Mouse (Mus musculus): ENCODE measurements around the gene Sap30bp. TPM values are rescaled to one million over a fixed set of nuclear protein-coding genes. Genes with fewer than 3 reads are reported as not detected.
A peak's percentile ranks its signal among the peaks of the same experiment; 100 is the strongest.

Sap30bp gene
- 23.6 and 24.5 TPM in 2 replicates for polyA plus RNA-seq (2012; ENCODE audit: insufficient read depth, insufficient read length, missing spikeins)

DNA sequence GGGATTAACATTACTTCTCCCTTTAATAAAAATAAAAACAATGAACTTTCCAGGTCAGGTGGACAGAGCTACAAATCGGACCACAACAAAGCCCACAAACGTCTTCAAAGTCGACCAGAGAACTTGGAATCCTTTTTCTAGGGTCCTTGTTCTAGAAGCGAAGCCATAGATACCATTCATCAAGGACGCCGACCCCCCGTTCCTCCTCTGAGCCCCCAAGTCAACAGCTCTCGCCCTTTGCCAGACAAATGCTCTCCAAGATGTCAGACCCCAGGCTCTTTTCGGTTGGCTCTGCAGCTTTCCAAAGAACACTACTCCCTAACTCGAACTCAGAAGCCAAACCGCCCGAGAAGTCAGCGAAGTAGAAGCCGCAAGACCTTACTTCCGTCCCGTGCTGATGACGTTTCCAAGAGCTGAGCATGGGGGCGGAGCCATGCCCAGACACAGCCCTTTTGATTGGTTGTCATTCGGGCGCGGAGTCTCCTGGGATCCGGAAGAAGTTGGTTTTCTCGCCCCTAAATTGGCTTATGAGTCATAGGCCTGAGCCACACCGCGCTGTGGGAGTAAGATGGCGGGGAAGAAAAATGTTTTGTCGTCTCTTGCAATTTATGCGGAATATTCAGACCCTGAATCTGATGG lies at the start of gene Sap30bp, which contains the start of gene Recql5:
TSS of gene Sap30bp (plus strand) at position 175 of the 639 bp plus-strand sequence.
TSS of gene Recql5 (minus strand) at position 370 of the 639 bp plus-strand sequence.
- H3K4me3 ChIP-seq (ENCODE audit: insufficient read depth, low read length), result peak within 1 kb of the TSS; percentile 95
- peaks cover 22% of the 10 kb centered on the region for H3K4me1 ChIP-seq (ENCODE audit: control insufficient read depth, insufficient read depth, low read length)
- H3K27ac ChIP-seq (ENCODE audit: insufficient read depth, low read depth, low read length), result 0 out of 2 replicates have a peak within 1 kb of the TSS, but pooled peaks have one; percentile 18
- 0 out of 2 replicates have a peak, but pooled peaks have one; percentile 42 for TF ChIP-seq POLR2A (IDR thresholded peaks at IDR 0.05; ENCODE audit: borderline replicate concordance, low read depth, low read length)
- no peak for TF ChIP-seq CTCF (IDR thresholded peaks at IDR 0.05; ENCODE audit: low read depth, low read length)

DNA sequence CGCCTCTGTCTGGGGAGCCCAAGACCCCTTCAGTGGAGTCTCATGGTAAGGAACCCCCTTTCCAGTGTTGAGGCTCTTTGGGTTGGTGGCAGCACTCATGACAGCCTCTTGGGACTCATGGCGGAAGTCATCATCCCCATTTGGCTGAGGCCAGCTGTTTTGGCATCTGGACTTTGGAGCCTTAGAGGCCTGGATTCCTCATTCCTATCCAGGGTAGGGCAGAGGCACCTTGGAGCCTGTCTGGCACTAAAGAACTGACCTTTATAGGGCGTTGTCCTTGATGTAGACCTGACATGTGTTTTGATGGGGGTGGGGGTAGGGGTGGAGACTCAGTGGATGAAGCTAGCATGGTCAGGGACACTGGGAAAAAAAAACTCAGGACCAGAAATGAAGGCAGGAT lies 48.7 kb upstream of the Sap30bp start:
- TF ChIP-seq CTCF (IDR thresholded peaks at IDR 0.05; ENCODE audit: low read depth, low read length) (no peak), POLR2A (IDR thresholded peaks at IDR 0.05; ENCODE audit: borderline replicate concordance, low read depth, low read length) (no peak)
- no peak overlapping the region for H3K4me3 ChIP-seq (ENCODE audit: insufficient read depth, low read length)
- no peak overlapping the region for H3K27ac ChIP-seq (ENCODE audit: insufficient read depth, low read depth, low read length)
- no peaks in the 10 kb centered on the region for H3K4me1 ChIP-seq (ENCODE audit: control insufficient read depth, insufficient read depth, low read length)

DNA sequence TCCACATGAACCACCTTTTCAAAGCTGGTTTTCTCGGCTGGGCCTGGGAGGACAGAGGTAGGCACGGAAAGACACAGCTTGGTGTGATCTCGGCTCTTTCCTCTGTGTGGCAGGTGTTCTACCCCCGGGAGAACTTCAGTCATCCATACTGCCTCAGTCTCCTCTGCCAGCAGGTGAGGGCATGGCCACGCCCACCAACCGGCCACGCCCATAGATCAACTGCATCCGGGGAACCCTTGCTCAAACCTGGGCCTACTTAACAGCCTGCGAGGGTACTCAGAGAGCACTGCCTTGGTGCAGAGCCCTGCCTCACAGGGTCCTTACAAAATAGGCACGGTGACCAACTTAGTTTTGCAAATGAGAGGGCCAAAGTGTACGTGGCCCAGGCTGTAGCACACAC lies 47.8 kb upstream of the Sap30bp start:
- TF ChIP-seq POLR2A (IDR thresholded peaks at IDR 0.05; ENCODE audit: borderline replicate concordance, low read depth, low read length) (no peak), CTCF (IDR thresholded peaks at IDR 0.05; ENCODE audit: low read depth, low read length) (no peak)

DNA sequence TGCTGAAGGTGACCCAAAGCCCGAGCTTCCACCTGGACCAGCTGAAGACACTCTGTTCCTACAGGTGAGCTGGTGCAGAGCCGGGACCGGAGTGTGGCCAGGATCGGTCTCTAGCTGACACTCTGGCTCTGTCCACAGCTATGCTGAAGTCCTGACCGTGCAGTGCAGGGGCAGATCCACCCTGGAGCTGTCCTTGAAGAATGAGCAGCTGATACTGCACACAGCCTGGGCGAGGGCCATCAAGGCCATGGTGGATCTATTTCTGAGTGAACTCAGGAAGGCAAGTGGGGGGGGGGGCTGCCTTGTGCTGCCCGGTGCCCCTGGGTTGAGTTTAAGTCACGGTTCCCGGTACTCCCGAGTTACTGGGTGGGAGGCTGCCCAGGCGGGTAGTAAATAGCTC lies 46.6 kb upstream of the Sap30bp start:
- Histone ChIP-seq H3K4me3 (ENCODE audit: insufficient read depth, low read length) (no peak overlapping the region), H3K27ac (ENCODE audit: insufficient read depth, low read depth, low read length) (no peak overlapping the region), H3K4me1 (ENCODE audit: control insufficient read depth, insufficient read depth, low read length) (no peaks in the 10 kb centered on the region)
- TF ChIP-seq POLR2A (IDR thresholded peaks at IDR 0.05; ENCODE audit: borderline replicate concordance, low read depth, low read length) (no peak), CTCF (IDR thresholded peaks at IDR 0.05; ENCODE audit: low read depth, low read length) (no peak)

More for the DNA sequence above, 47.8 kb upstream of the Sap30bp start:
- Histone ChIP-seq H3K4me1 (ENCODE audit: control insufficient read depth, insufficient read depth, low read length) (no peaks in the 10 kb centered on the region), H3K4me3 (ENCODE audit: insufficient read depth, low read length) (no peak overlapping the region), H3K27ac (ENCODE audit: insufficient read depth, low read depth, low read length) (no peak overlapping the region)

DNA sequence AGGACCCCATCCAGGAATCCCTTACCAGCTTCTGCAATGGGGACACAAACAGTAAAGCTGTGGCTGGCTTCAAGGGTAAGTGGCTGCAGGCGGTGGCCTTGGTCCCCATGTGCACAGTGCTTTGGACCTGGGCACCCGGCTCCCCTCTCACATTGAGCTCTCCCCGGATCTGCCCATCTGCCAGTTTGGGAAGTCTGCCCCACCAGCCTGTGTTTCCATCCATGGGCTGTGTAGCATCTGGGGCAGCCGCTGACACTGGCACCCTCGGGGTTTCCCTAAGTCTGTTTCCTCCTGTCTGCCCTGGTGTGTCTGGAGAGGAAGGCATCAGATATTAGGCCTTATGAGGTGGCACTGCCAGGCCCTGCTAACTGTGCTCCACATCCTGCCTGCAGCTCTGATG lies 45.1 kb upstream of the Sap30bp start:
- no peak for TF ChIP-seq CTCF (IDR thresholded peaks at IDR 0.05; ENCODE audit: low read depth, low read length)
- TF ChIP-seq POLR2A (IDR thresholded peaks at IDR 0.05; ENCODE audit: borderline replicate concordance, low read depth, low read length), result no peak
- H3K4me3 ChIP-seq (ENCODE audit: insufficient read depth, low read length), result no peak overlapping the region
- no peaks in the 10 kb centered on the region for H3K4me1 ChIP-seq (ENCODE audit: control insufficient read depth, insufficient read depth, low read length)
- H3K27ac ChIP-seq (ENCODE audit: insufficient read depth, low read depth, low read length), result no peak overlapping the region

DNA sequence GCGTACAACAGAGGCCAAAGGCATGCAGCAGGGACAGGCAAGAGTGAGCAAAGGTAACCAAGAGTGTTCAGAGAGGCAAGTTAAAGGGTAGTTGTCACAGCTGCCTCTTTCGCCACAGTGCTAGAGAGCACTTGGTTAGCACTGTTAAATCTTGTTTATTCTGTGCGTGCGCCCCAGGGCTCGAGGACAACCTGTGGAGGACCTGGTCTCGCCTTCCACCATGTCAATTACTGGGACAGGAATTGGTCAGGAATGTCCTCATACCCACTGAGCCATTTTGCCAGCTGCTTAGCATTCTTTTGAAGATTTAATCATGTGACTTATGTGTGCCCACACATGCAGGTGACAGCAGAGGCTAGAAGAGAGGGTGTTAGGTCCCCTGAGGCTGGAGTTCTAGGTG lies 43.9 kb upstream of the Sap30bp start:
- no peak for TF ChIP-seq POLR2A (IDR thresholded peaks at IDR 0.05; ENCODE audit: borderline replicate concordance, low read depth, low read length)
- TF ChIP-seq CTCF (IDR thresholded peaks at IDR 0.05; ENCODE audit: low read depth, low read length), result no peak
- Histone ChIP-seq H3K4me1 (ENCODE audit: control insufficient read depth, insufficient read depth, low read length) (no peaks in the 10 kb centered on the region), H3K4me3 (ENCODE audit: insufficient read depth, low read length) (no peak overlapping the region)

DNA sequence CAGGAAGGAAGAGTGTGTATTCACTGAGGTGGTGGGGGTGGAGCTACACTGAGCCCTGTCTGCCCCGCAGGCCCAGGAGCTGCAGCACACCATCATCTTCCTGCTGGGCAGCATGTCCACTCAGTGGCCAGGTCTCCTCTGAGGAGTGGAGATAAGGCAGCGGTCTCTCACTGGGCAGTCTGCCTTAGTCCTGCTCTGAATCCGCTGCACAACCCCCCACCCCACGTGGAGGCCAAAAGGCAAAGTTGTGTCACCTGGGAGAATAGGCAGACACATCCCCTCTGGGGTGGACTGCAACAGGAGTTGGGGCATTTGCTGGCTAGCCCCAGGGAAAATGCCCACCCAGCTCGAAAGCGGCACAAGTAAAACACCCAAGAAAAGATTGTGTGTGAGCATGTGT lies 40.9 kb upstream of the Sap30bp start:
- Histone ChIP-seq H3K27ac (ENCODE audit: insufficient read depth, low read depth, low read length) (no peak overlapping the region), H3K4me3 (ENCODE audit: insufficient read depth, low read length) (no peak overlapping the region), H3K4me1 (ENCODE audit: control insufficient read depth, insufficient read depth, low read length) (no peaks in the 10 kb centered on the region)
- TF ChIP-seq POLR2A (IDR thresholded peaks at IDR 0.05; ENCODE audit: borderline replicate concordance, low read depth, low read length), result no peak

More for the DNA sequence above, 43.9 kb upstream of the Sap30bp start:
- no peak overlapping the region for H3K27ac ChIP-seq (ENCODE audit: insufficient read depth, low read depth, low read length)

DNA sequence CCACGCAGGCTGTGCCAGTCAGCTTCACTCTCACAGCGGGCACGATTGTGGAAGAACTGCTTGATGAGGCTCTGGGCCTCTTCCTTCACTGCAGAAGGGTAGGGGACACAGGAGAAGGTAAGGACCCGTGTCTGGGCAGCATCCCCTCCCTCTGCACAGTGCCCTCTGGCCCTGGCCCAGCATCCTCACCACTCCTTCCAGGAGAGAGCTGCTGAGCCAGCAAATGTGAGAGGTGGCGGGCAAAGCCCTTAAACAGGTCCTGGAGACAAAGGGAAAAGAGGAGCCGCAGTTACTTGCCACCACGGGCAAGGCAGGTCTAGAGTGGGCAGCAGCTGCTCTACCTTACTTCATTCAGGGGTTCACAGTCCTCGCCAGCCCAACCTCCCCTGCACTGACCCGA lies 40.0 kb upstream of the Sap30bp start:
- Histone ChIP-seq H3K27ac (ENCODE audit: insufficient read depth, low read depth, low read length) (no peak overlapping the region), H3K4me1 (ENCODE audit: control insufficient read depth, insufficient read depth, low read length) (no peaks in the 10 kb centered on the region), H3K4me3 (ENCODE audit: insufficient read depth, low read length) (no peak overlapping the region)
- TF ChIP-seq CTCF (IDR thresholded peaks at IDR 0.05; ENCODE audit: low read depth, low read length), result no peak

DNA sequence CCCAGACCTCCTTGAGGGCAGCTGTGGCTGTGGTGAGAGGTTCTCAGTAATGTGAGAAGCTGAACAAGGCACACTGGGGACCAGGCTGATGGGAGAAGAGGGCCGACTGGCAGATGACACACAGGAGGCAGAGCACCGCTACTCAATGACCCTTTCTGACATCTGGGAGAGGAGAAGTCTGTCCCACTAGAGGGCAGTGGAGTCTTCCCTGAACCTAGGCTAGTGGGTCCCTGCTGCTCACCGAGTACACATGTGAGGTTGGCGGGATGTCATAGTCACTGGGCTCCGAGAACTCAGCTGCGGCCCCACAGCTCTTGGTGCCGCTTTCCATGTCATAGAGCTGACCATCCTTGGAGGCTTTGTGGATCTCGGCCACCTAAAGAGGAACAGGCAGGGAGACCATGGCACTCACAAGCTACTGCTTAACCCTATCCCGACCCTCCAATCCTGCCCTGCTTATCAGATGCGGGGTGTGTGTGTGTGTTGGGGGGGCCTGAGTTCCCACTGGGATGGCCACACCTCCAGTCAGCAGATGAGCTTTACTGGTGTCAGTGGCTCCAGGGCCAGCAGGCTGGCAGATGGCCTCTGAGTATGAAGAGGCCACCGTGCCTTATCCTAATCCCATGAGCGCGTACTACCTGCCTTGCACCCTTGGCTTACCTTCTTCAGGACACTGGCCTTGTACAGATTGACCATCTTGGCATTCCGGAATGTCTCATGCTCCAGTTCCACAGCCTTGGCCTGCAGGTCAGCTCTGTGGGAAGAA lies 38.1 kb upstream of the Sap30bp start:
- Histone ChIP-seq H3K4me1 (ENCODE audit: control insufficient read depth, insufficient read depth, low read length) (no peaks in the 10 kb centered on the region), H3K27ac (ENCODE audit: insufficient read depth, low read depth, low read length) (no peak overlapping the region), H3K4me3 (ENCODE audit: insufficient read depth, low read length) (no peak overlapping the region)
- no peak for TF ChIP-seq CTCF (IDR thresholded peaks at IDR 0.05; ENCODE audit: low read depth, low read length)
- no peak for TF ChIP-seq POLR2A (IDR thresholded peaks at IDR 0.05; ENCODE audit: borderline replicate concordance, low read depth, low read length)

DNA sequence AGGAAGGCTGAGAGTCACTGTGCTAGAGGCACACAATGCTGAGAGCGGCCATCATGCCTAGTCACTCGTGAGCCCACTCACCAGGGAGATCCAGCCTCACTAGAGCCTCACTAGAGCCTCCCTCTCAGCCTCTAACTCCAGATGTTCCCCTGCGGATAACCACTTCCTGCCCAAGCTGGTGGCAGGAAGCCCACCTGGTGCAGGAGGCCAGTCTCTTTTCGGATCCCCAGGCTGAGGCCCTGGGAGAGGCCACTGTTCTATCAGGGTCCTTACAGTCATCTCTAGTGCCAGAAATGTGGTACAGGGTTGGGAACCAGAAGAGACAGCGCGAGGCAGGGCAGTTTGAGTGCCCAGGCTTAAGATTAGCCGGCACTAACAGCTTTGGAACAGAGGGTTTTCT lies 34.6 kb upstream of the Sap30bp start:
- no peak overlapping the region for H3K4me3 ChIP-seq (ENCODE audit: insufficient read depth, low read length)
- no peak overlapping the region for H3K27ac ChIP-seq (ENCODE audit: insufficient read depth, low read depth, low read length)
- TF ChIP-seq POLR2A (IDR thresholded peaks at IDR 0.05; ENCODE audit: borderline replicate concordance, low read depth, low read length) (no peak), CTCF (IDR thresholded peaks at IDR 0.05; ENCODE audit: low read depth, low read length) (no peak)
- H3K4me1 ChIP-seq (ENCODE audit: control insufficient read depth, insufficient read depth, low read length), result peaks cover 19% of the 10 kb centered on the region
